Mouse (Mus musculus): Measurements from ENCODE around the gene Hpcal1.

Gene Hpcal1

DNA sequence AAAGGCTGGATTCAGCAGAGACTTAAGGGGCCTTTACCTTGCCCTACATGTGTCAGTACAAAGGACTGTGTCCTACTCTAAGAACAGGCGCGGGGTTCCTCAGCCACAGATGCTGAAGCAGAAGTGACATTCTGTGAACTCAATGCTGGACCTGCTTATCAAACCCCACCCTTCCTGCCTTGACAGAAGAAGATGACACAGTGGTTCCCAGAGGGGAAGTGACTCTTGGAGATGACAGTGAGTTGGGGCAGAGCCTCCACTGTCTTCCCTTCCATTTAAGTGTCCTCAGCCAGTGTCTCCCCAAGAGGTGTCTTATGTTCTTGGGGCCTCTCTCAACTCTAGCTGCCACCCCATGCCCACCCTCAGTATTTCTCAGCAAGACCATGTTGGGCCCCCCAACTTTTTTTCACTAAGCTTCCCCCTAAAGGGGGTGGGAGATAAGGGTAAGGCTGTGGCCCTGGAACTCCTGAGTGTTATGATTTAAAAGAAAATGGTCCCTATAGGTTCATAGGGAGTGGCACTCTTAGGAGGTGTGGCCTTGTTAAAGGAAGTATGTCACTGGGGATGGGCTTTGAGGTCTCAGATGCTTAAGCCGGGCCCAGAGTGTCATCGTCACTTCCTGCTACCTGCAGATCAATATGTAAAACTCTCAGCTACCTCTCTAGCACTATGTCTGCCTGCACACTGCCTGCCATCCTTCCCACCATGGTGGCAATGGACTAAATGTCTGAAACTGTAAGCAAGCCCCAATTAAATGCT is 25.2 kb downstream of the Hpcal1 start:
- DNase-seq (ENCODE audit: low spot score): peak; percentile 73

- DNase-seq (ENCODE audit: low spot score): no peak
These were observed 26.6 kb downstream of the Hpcal1 start for GRCm38 (mm10) chr12:17717257-17717656.

GRCm38 (mm10) chr12:17718146-17718545 is 27.5 kb downstream of the Hpcal1 start:
- no peak for DNase-seq (ENCODE audit: low spot score)

DNA sequence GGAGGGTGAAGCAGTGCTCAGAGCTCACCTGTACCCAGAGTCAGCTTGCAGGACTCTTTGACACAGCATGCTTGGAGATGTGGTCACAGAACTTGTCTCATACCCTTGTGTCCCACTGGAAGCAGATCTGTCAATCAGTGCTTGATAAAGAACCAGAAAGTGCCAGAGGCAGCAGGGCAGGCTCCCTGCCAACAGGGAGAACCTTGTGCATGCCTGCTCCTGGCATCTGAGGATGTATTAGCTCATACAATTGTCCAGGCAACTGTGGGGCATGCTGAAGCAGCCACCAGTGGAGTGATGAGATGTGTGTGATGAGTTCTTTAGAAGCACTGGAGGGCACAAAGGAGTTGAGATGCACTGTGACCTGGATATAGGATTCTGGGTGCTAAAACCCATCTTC is 30.4 kb downstream of the Hpcal1 start:
- DNase-seq (ENCODE audit: low spot score): no peak

DNA sequence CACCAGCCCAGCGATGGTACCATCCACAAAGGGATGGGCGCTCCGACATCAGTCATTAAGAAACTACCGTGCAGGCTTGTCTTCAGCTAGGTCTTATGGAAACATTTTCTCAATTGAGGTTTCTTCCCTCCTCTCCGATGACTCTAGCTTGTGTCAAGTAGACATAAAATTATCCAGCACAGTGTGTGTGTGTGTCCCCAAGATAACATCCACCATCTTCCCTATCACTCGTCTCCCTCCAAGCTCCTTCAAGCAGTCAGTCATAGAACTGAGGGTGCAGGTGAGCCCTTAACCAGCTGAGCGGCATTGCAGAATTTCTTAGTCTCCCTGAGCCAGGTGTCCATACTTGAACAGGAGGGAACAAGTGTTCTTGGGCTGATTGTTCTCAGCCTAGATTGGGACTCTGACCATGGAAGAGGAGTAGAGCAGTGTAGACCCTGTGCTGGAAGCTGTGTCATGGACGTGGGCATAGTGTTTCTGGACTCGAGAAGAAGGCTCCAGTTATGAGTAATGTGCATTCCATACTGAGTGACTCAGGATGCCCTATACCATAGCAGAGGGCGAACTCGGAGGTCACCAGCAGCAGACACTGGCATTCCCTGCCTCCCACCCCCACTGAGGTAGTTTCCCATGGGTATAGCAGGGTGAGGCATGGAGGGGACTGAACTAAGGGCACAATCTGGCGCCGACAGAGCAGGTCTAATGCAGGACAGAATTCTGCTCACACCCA is 32.0 kb downstream of the Hpcal1 start:
- DNase-seq (ENCODE audit: low spot score): no peak

DNA sequence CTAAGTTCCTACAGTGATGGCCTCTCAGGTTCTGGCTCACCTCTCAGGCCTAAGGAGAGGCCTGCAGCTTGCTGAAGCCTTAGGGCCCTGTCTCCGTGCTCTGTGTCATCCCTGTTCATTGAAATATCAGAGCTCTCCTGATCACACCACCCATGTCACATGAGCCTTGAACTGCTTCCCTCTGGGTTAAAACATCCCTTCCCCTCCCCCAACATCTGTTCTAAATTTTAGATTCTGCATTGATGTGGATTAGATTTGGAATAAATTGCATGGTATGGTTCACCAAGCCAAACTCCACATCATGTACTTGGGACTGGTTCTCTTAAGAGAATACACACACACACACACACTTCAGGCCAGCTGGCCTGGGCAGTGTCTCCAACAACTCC is 32.5 kb downstream of the Hpcal1 start:
- no peak for DNase-seq (ENCODE audit: low spot score)

- peak; percentile 70 for DNase-seq (ENCODE audit: low spot score)
These were observed 33.3 kb downstream of the Hpcal1 start for GRCm38 (mm10) chr12:17723999-17724398.

DNA sequence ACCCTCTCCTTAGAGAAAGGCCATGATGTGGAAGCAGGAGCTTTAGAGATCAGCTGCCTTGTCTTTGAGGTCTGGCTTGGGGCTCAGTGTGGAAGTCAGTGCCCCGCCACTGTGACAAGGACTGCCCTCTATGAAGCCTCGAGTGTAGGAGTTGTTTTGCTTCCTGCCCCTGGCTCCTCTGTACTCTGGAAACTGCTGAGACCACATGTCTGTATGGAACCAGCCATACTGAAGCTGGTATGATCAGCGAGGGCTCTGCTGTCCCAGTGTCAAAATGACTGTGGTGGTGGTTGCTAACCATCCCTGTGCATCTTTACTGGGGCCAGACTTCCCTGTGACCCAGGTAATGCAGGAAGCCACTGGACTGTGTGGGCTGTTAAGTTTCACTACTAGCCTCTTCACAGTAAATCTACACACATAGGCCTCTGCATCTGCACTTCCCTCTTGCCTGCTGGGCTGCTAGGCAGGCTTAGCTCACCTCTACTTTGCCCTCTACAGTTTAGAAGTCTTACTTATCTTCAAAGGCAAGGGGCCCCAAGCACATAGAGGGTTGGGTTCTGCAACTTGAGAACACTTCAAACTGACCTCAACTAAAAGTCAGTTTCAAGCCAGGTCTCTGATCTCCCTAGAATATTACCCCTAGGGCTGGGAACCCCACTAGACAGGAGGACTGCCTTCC is 33.9 kb downstream of the Hpcal1 start:
- no peak for DNase-seq (ENCODE audit: low spot score)

DNA sequence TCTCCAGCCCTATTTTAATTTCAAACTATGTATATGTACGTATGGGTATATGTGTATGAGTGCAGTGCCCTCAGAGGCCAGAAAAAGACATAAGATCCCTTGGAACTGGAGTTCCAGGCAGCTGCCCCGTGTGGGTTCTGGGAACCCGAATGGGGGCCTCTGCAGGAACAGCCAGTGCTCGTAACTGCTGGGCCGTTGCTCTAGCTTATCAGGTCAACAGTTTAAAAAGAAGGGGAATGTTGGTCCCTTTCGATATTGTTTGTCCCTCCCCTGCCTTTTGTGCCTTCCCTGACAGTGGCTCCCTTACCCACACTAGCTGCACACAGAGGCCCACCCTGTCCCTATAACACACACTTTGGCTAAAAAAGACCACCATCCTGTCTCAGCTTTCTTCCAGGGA is 34.9 kb downstream of the Hpcal1 start:
- no peak for DNase-seq (ENCODE audit: low spot score)

GRCm38 (mm10) chr12:17726576-17727320 is 36.1 kb downstream of the Hpcal1 start:
- DNase-seq (ENCODE audit: low spot score): no peak

DNA sequence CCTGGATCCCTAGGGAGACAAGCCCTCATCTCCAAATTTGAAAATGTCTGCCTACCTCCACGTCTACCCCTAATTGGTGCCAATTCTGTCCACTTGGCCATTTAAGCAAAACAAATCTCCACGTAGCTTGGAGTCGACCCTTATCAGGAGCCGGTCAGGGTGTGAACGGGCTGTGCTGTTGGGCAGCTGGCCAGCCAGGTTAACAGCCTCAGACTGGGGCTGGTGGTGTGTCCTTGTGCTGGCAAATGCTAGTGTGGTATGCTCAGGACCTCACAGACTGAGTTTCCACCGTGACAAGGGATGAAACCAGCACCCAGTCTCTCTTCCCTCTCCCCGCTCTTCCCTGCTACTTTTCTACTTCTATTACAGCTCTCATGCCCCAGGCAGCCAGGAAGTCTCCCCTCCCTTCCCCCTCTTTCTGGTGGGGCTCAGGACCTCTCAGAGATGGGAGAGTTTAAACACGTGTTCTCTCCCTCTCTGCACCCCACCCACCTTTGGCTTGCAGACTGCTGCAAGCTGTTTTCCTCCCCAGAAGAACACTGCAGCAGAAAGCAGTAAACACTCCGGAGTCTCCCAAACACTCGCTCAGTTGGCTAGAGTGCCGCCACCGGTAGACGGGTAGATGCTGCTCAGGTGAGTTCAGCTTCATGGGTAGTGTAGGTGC is 37.2 kb downstream of the Hpcal1 start:
- peak; percentile 72 for DNase-seq (ENCODE audit: low spot score)

- peak; percentile 64 for DNase-seq (ENCODE audit: low spot score)
These were observed 38.7 kb downstream of the Hpcal1 start for GRCm38 (mm10) chr12:17729211-17729900.

- no peak for DNase-seq (ENCODE audit: low spot score)
These were observed 41.4 kb downstream of the Hpcal1 start for GRCm38 (mm10) chr12:17732006-17732405.

DNA sequence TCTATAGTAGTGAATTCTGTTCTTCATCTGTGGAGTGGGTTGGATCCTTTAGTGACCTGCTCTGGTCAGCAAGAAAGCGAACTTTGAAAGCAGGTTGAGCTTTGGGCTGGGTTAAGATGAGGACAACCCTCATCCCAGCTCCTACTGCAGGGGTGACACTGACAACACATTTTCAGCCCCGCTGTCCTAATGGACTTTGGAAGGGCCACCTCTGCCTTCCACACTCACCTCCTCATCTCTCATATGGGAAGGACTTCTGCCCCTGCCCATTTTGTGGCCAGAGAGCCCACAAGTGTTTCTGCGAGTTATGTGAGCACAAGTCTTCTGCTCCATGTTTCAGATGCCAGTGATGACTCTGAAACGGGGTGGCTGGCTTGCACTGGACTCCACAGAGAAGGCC is 41.9 kb downstream of the Hpcal1 start:
- DNase-seq (ENCODE audit: low spot score): no peak

DNA sequence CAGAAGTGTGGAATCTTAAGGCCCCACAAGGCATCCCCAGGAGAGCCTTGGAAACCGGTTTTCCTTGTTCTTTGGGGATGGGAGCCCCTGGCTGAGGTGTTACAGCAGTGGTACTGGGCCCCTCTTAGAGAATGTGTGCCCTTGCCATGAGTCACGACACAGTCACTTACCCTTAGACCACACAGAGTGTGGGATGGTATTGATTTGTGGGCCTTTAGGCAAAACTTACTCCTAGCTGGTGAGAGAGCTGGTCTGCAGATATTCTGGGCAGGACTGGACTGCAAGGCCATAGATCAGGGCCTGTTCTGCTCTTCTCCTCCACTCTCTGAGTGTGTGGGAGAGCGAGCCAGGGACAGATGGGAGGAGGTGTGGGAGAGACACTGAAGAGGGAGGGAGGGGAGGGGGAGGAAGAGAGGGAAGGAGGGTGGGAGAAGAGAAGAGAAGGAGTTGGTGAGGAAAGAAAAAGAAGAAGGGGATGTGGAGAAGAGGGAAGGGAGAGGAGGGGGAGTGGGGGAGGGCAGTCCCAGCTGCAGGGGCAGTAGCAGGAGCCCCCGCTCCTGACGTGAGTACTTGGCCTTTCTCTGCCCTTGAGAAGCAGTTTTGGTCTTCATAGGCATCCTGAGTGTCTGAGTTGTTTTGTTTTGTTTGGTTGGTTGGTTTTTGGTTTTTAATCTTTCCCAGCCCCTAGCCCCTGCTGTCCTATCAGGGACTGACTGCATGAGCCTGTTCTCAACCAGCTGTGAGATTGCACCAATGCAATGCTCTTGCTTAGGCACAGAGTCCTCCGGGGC is 42.7 kb downstream of the Hpcal1 start:
- no peak for DNase-seq (ENCODE audit: low spot score)

- no peak for DNase-seq (ENCODE audit: low spot score)
These were observed 45.7 kb downstream of the Hpcal1 start for GRCm38 (mm10) chr12:17736396-17736795.

DNA sequence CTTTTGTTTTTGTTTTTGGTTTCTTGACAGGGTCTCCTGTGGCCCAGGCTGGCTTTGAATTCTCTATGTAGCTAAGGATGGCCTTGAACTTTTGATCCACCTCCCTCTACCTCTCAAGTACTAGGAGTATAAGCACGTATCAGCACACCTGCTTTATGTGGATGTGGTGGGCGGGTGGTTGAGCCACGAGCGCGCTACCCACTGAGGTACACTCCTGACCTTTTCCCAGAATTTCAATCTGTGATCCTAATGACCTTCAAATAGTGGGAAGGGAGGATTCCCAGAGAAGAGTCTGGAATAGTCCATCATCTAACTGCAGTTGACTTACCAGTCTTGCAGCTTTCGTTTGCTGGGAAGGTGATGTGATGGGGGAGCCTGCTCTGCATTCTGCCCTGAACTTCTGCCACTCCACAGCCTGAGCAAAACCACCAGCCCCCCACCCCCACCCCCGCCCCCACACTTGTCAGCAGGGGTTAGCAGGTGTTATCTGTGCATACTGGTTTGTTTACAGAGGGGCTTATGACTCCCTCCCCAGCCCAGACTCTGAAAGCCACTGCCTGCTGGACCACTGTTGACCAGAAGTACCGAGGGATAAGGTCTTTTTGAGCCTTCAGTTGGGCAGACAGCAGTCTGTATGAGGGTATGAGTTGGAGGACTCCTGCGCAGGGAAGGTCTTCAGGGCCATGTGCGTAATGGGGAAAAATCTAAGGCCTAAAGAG is 46.4 kb downstream of the Hpcal1 start:
- DNase-seq (ENCODE audit: low spot score): no peak

DNA sequence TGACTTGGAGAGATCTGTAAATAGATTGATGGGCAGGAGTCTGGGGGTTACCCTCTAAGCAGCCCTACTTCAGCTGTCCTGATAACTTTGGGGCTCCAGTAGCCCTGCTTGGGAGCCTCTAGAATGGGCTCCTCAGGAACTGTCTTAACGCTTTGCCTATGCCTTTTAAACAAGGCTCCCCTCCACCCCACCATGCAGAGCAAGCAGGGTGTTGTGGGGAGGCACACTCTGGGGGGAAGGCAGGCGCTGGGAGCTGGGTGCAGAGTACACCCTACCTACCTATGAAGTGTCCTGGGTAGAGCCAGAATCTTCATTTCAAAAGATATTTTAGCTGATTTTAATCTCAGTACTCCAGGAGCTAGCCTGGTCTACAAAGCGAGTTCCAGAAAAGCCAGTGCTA is 47.2 kb downstream of the Hpcal1 start:
- no peak for DNase-seq (ENCODE audit: low spot score)

GRCm38 (mm10) chr12:17738473-17738872 is 47.8 kb downstream of the Hpcal1 start:
- peak; percentile 67 for DNase-seq (ENCODE audit: low spot score)

DNA sequence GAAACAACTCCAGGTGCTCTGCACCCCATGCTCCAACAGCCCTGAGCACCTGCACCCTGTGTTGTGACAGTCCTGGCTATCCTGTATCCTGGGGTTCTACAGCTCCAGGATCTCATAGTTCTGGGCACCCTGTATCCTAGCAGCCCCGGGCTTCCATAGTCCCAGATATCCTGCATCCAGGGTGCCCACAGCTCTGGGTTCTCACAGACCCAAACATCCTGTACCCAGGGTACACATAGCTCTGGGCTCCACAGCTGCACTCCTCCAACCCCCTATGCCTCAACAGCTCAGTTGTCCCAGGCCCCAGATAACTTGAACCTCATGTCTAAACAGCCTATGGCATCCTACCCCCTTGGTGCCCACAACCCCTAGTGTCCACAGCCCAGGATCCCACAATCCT is 49.6 kb downstream of the Hpcal1 start:
- DNase-seq (ENCODE audit: low spot score): no peak
